Comparison of ENCODE assay signal across 8 mouse cellular contexts in genomic region chr8:120800308-120800865, GRCm38 (mm10).
DNase-seq lines count a peak whose midpoint lies in the region; ATAC-seq and TF ChIP-seq lines count a peak whose summit lies in the region.

No protein-coding gene starts in this region.

- no peaks in the 10 kb centered on the region for H3K36me3 ChIP-seq in C2C12 (ENCODE audit: control insufficient read depth, insufficient read depth)

- no peak overlapping the region for H3ac ChIP-seq in C2C12 (ENCODE audit: control insufficient read depth, insufficient read length, low read depth)

- H3K27me3 ChIP-seq in C2C12 (ENCODE audit: control insufficient read depth, insufficient read depth, insufficient read length) = peaks cover 69% of the 10 kb centered on the region

- ATAC-seq in activated CD4-positive, CD25-positive, alpha-beta regulatory T cell, adult 4 months = no peak

- no peak overlapping the region for H3K4me3 ChIP-seq in C2C12 (ENCODE audit: insufficient read depth, poor library complexity, severe bottlenecking)

- TF ChIP-seq CTCF in C2C12 (IDR thresholded peaks at IDR 0.05; ENCODE audit: control insufficient read depth, insufficient read depth, insufficient read length) = peak; percentile 52

- DNase-seq in ES-CJ7 (ENCODE audit: low read depth, low spot score) = peak; percentile 73
- DNase-seq in embryo, embryonic 11 days = peak; percentile 62
- DNase-seq in heart, postnatal 10 days = peak; percentile 46 to 76
- DNase-seq in kidney, postnatal 36 days = peak; percentile 40 to 81
- peak; percentile 76 for DNase-seq in lung, postnatal 10 days
- peak; percentile 77 for DNase-seq in retina, postnatal 1 day

- intact Hi-C loops in heart, postnatal 10 days (cut with DNase I) = no loop called here

- no peaks in the 10 kb centered on the region for H3K79me3 ChIP-seq in C2C12 (ENCODE audit: low read depth)

- H3K79me2 ChIP-seq in C2C12 (ENCODE audit: control insufficient read depth, insufficient read depth) = no peaks in the 10 kb centered on the region

TF ChIP-seq in C2C12, 6 proteins besides CTCF, POLR2A, EP300 and RAD21:
- TF ChIP-seq MYOG (IDR thresholded peaks at IDR 0.05; ENCODE audit: control insufficient read depth, extremely low read depth, insufficient read length) = no peak
- no peak for TF ChIP-seq MYOD1 (IDR thresholded peaks at IDR 0.05; ENCODE audit: control insufficient read depth, insufficient read length, low read depth)
- TF ChIP-seq FOSL1 (IDR thresholded peaks at IDR 0.05; ENCODE audit: insufficient read depth, low read length, poor library complexity, severe bottlenecking) = no peak
- TF ChIP-seq CEBPB (IDR thresholded peaks at IDR 0.05; ENCODE audit: low read depth) = no peak
- no peak for TF ChIP-seq USF1 (IDR thresholded peaks at IDR 0.05; ENCODE audit: low read depth)
- TF ChIP-seq MAX (IDR thresholded peaks at IDR 0.05) = no peak
